In the genomic region with DNA sequence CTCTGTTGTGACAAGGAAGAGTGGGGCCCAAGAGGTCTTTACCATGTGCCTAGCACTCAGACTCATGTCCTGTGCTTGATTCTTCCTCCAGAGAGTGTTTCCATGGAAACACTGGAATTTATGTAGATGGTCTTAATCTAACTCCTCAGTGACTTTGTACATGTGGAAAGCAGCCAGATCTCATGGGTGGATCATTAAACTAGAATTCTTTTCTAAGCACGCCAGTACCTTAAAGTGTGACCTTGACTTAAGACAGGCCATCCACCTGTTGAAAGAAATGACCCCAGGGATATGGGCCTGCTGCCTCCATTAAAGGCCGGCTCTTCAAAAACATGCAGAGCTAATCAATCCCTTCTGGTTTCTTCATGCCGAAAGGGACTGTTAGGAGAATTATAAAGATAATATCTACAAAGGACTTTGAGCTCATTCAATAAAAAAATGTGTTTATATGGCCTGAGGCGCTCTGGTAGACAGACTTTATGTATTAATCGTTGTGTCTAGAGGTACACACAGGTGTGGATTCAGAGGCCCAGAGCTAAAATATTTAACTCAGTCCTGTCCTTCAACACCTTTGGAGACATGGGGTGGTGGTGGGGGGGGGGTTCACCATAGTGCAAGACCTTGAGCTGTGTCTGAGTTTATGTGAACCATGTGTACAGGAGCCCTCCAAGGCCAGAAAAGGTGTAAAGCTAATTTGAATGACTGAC, we compare ENCODE assay signal across 16 mouse cellular contexts.
A peak's percentile ranks its signal among the peaks of the same experiment; 100 is the strongest.
DNase-seq lines count a peak whose midpoint lies in the region; ATAC-seq and TF ChIP-seq lines count a peak whose summit lies in the region.
"Had no signal": no experiment of that assay in that cellular context is flagged by ENCODE, and none has a peak within 500 bp of the region (broad histone marks: within the 10 kb centered on the region; RNA-seq: fewer than 3 reads in every experiment).

No protein-coding gene starts in this region.

- H3K27ac ChIP-seq in lung, embryonic 16.5 days (ENCODE audit: low read length): no peak overlapping the region
- H3K27ac ChIP-seq in intestine, embryonic 15.5 days: peak overlapping the region; percentile 60
- peak overlapping the region; percentile 37; the same call in 1 of the 2 replicates for H3K27ac ChIP-seq in kidney, postnatal 0 days
- H3K27ac ChIP-seq in small intestine, adult 2 months (ENCODE audit: insufficient read depth, low read depth, low read length): peak overlapping the region; percentile 70
- H3K27ac ChIP-seq in midbrain, embryonic 15.5 days: no peak overlapping the region
- H3K27ac ChIP-seq: embryonic facial prominence, embryonic 12.5 days; macrophage had no signal

- 70% methylated on average over 5 of the region's 5 CpGs for WGBS in lung, embryonic 16.5 days
- WGBS in lung, adult 2 months: 79% methylated on average over 5 of the region's 5 CpGs
- WGBS in intestine, embryonic 15.5 days: 60% methylated on average over 5 of the region's 5 CpGs
- 56% methylated on average over 5 of the region's 5 CpGs for WGBS in kidney, postnatal 0 days
- 34% methylated on average over 5 of the region's 5 CpGs for WGBS in small intestine, adult 2 months
- WGBS in midbrain, embryonic 15.5 days: 80% methylated on average over 5 of the region's 5 CpGs

- no peak overlapping the region for H3K4me3 ChIP-seq in lung, embryonic 16.5 days (ENCODE audit: low read length)
- H3K4me3 ChIP-seq in lung, adult 2 months (replicated peaks; ENCODE audit: extremely low read depth, low read depth, low read length): no peak overlapping the region
- H3K4me3 ChIP-seq in intestine, embryonic 15.5 days (replicated peaks): no peak overlapping the region
- no peak overlapping the region for H3K4me3 ChIP-seq in kidney, postnatal 0 days (replicated peaks; ENCODE audit: low read depth, low read length)
- no peak overlapping the region for H3K4me3 ChIP-seq in small intestine, adult 2 months (ENCODE audit: low read depth, low read length)
- H3K4me3 ChIP-seq in midbrain, embryonic 15.5 days: no peak overlapping the region
- H3K4me3 ChIP-seq: embryonic facial prominence, embryonic 12.5 days; heart, embryonic 12.5 days had no signal

- peaks cover 4% of the 10 kb centered on the region; the same call in 1 of the 2 replicates for H3K4me1 ChIP-seq in lung, embryonic 16.5 days (replicated peaks; ENCODE audit: control insufficient read depth, insufficient read depth, low read length)
- no peaks in the 10 kb centered on the region for H3K4me1 ChIP-seq in lung, adult 2 months (ENCODE audit: control insufficient read depth, insufficient read depth, low read length)
- H3K4me1 ChIP-seq in intestine, embryonic 15.5 days (replicated peaks): 0 out of 2 replicates have a peak, but pooled peaks cover under 1% of the 10 kb centered on the region
- H3K4me1 ChIP-seq in kidney, postnatal 0 days (replicated peaks; ENCODE audit: insufficient read depth, low read length): no peaks in the 10 kb centered on the region
- H3K4me1 ChIP-seq in small intestine, adult 2 months (ENCODE audit: control insufficient read depth, insufficient read depth, insufficient read length, low read length): peaks cover 23% of the 10 kb centered on the region
- H3K4me1 ChIP-seq in midbrain, embryonic 15.5 days: no peaks in the 10 kb centered on the region
- H3K4me1 ChIP-seq: embryonic facial prominence, embryonic 12.5 days; heart, embryonic 12.5 days had no signal

- 0 out of 2 replicates have a peak, but pooled peaks have one; percentile 38 for ATAC-seq in lung, embryonic 16.5 days (ENCODE audit: low read depth)
- ATAC-seq in intestine, embryonic 15.5 days: peak; percentile 92
- ATAC-seq in kidney, postnatal 0 days (replicated peaks; ENCODE audit: low FRiP score, low read depth): peak; percentile 83
- ATAC-seq in midbrain, embryonic 15.5 days (replicated peaks): no peak
- ATAC-seq: inflammation-experienced regulatory T-cells, adult 6 months; midbrain, embryonic 16.5 days had no signal

- H3K36me3 ChIP-seq in lung, embryonic 16.5 days (ENCODE audit: control insufficient read depth, insufficient read depth, low read length): no peaks in the 10 kb centered on the region
- no peaks in the 10 kb centered on the region for H3K36me3 ChIP-seq in intestine, embryonic 15.5 days
- no peaks in the 10 kb centered on the region for H3K36me3 ChIP-seq in kidney, postnatal 0 days (ENCODE audit: insufficient read depth, low read length)
- H3K36me3 ChIP-seq in small intestine, adult 2 months (ENCODE audit: control insufficient read depth, insufficient read depth, low read length): no peaks in the 10 kb centered on the region
- no peaks in the 10 kb centered on the region for H3K36me3 ChIP-seq in midbrain, embryonic 15.5 days (replicated peaks)
- H3K36me3 ChIP-seq: embryonic facial prominence, embryonic 12.5 days; heart, embryonic 12.5 days had no signal

- H3K27me3 ChIP-seq in lung, embryonic 16.5 days (ENCODE audit: control insufficient read depth, insufficient read depth, low read depth, low read length): no peaks in the 10 kb centered on the region
- no peaks in the 10 kb centered on the region for H3K27me3 ChIP-seq in intestine, embryonic 15.5 days (replicated peaks)
- no peaks in the 10 kb centered on the region for H3K27me3 ChIP-seq in kidney, postnatal 0 days (ENCODE audit: insufficient read depth, low read length)
- H3K27me3 ChIP-seq in small intestine, adult 2 months (ENCODE audit: control insufficient read depth, insufficient read depth, low read length): no peaks in the 10 kb centered on the region
- H3K27me3 ChIP-seq in midbrain, embryonic 15.5 days (replicated peaks): no peaks in the 10 kb centered on the region
- H3K27me3 ChIP-seq: embryonic facial prominence, embryonic 12.5 days had no signal

- TF ChIP-seq CTCF in lung, adult 2 months (IDR thresholded peaks at IDR 0.05; ENCODE audit: insufficient read depth, low read length): no peak
- TF ChIP-seq CTCF in kidney, postnatal 0 days (IDR thresholded peaks at IDR 0.05; ENCODE audit: low read depth): no peak
- no peak for TF ChIP-seq CTCF in small intestine, adult 2 months (IDR thresholded peaks at IDR 0.05; ENCODE audit: extremely low read depth, insufficient read length, insufficient replicate concordance, low read depth, low read length)

- no peak for DNase-seq in lung, adult 2 months
- DNase-seq in kidney, postnatal 0 days (ENCODE audit: low spot score): peak; percentile 36
- DNase-seq in right cerebral cortex, adult 18-20 months: no peak
- no peak for DNase-seq in urinary bladder, postnatal 10 days (ENCODE audit: low spot score)
- DNase-seq: cerebellum, postnatal 25 days; gastrocnemius, postnatal 36 days; left cerebral cortex, postnatal 4 days had no signal

- TF ChIP-seq POLR2A in lung, adult 2 months (IDR thresholded peaks at IDR 0.05; ENCODE audit: borderline replicate concordance, extremely low read depth, low read depth, low read length): no peak
- no peak for TF ChIP-seq POLR2A in small intestine, adult 2 months (IDR thresholded peaks at IDR 0.05; ENCODE audit: low read depth, low read length)

- no peak overlapping the region for H3K9ac ChIP-seq in lung, embryonic 16.5 days (ENCODE audit: low read length)
- H3K9ac ChIP-seq in intestine, embryonic 15.5 days: no peak overlapping the region
- H3K9ac ChIP-seq in kidney, postnatal 0 days (ENCODE audit: low read depth, low read length): no peak overlapping the region
- H3K9ac ChIP-seq in midbrain, embryonic 15.5 days: no peak overlapping the region
- H3K9ac ChIP-seq: embryonic facial prominence, embryonic 12.5 days; heart, embryonic 12.5 days had no signal

- H3K4me2 ChIP-seq in lung, embryonic 16.5 days (ENCODE audit: low read depth, low read length): no peak overlapping the region
- H3K4me2 ChIP-seq in intestine, embryonic 15.5 days (replicated peaks): no peak overlapping the region
- no peak overlapping the region for H3K4me2 ChIP-seq in kidney, postnatal 0 days (ENCODE audit: low read length)
- H3K4me2 ChIP-seq in midbrain, embryonic 15.5 days: no peak overlapping the region
- H3K4me2 ChIP-seq: embryonic facial prominence, embryonic 12.5 days; heart, embryonic 12.5 days had no signal

- no peaks in the 10 kb centered on the region for H3K9me3 ChIP-seq in lung, embryonic 16.5 days (ENCODE audit: control insufficient read depth, low read length)
- no peaks in the 10 kb centered on the region for H3K9me3 ChIP-seq in intestine, embryonic 15.5 days
- H3K9me3 ChIP-seq in kidney, postnatal 0 days (replicated peaks; ENCODE audit: low read length): no peaks in the 10 kb centered on the region
- no peaks in the 10 kb centered on the region for H3K9me3 ChIP-seq in midbrain, embryonic 15.5 days
- H3K9me3 ChIP-seq: embryonic facial prominence, embryonic 12.5 days; heart, embryonic 12.5 days had no signal

Comparison
In these comparisons a context has a peak if more than half of its experiments do, and no peak if none do; other contexts are left out.
1. H3K27ac ChIP-seq: peak in intestine, embryonic 15.5 days (single experiment), kidney, postnatal 0 days (single experiment) and small intestine, adult 2 months (single experiment); none in lung, embryonic 16.5 days (single experiment) and midbrain, embryonic 15.5 days (single experiment).